8 mouse cellular contexts compared by ENCODE assay signal in genomic region chr11:101226065-101226701, GRCm38 (mm10). TPM values are rescaled to one million over a fixed set of nuclear protein-coding genes. Genes with fewer than 3 reads are reported as not detected.
A peak's percentile ranks its signal among the peaks of the same experiment; 100 is the strongest.
DNase-seq lines count a peak whose midpoint lies in the region; ATAC-seq and TF ChIP-seq lines count a peak whose summit lies in the region.

Ezh1 (minus strand) TSS chr11:101226463.

- H3K4me2 ChIP-seq in kidney, embryonic 14.5 days (replicated peaks; ENCODE audit: low read depth, low read length), result peak within 1 kb of the TSS; percentile 84
- H3K4me2 ChIP-seq in limb, embryonic 14.5 days (replicated peaks; ENCODE audit: low read depth, low read length, severe bottlenecking), result peak within 1 kb of the TSS; percentile 82
- peak within 1 kb of the TSS; percentile 81 for H3K4me2 ChIP-seq in midbrain, embryonic 16.5 days (ENCODE audit: low read length)

- no peak for TF ChIP-seq CTCF in embryonic fibroblast, embryonic 13.5 days (IDR thresholded peaks at IDR 0.05; ENCODE audit: borderline replicate concordance, insufficient read depth, low read length)
- peak; percentile 11; the same call in 1 of the 2 replicates for TF ChIP-seq CTCF in spleen, adult 2 months (IDR thresholded peaks at IDR 0.05; ENCODE audit: extremely low read depth, insufficient read depth, insufficient read length, insufficient replicate concordance)

- TF ChIP-seq POLR2A in embryonic fibroblast, embryonic 13.5 days (IDR thresholded peaks at IDR 0.05; ENCODE audit: low read depth, low read length), result peak; percentile 75
- no peak for TF ChIP-seq POLR2A in limb, embryonic 14.5 days (IDR thresholded peaks at IDR 0.05; ENCODE audit: borderline replicate concordance, extremely low read depth, insufficient read depth, insufficient read length)
- peak; percentile 56 for TF ChIP-seq POLR2A in spleen, adult 2 months (IDR thresholded peaks at IDR 0.05; ENCODE audit: low read depth, low read length)

- H3K9ac ChIP-seq in kidney, embryonic 14.5 days (ENCODE audit: low read depth, low read length), result peak within 1 kb of the TSS; percentile 82
- peak within 1 kb of the TSS; percentile 79 for H3K9ac ChIP-seq in limb, embryonic 14.5 days (ENCODE audit: low read depth, low read length, severe bottlenecking)
- H3K9ac ChIP-seq in midbrain, embryonic 16.5 days (ENCODE audit: low read depth, low read length), result peak within 1 kb of the TSS; percentile 95

- under 1% methylated on average over 54 of the region's 56 CpGs for WGBS in kidney, embryonic 14.5 days
- WGBS in limb, embryonic 14.5 days, result under 1% methylated on average over 45 of the region's 56 CpGs
- 1% methylated on average over 55 of the region's 56 CpGs for WGBS in midbrain, embryonic 16.5 days
- 2% methylated on average over 56 of the region's 56 CpGs for WGBS in spleen, adult 2 months

- H3K4me1 ChIP-seq in embryonic fibroblast, embryonic 13.5 days (ENCODE audit: control insufficient read depth, insufficient read depth, low read length), result peaks cover 2% of the 10 kb centered on the region; the same call in 1 of the 2 replicates
- H3K4me1 ChIP-seq in kidney, embryonic 14.5 days (ENCODE audit: control insufficient read depth, insufficient read depth, low read length), result peaks cover 28% of the 10 kb centered on the region
- H3K4me1 ChIP-seq in limb, embryonic 14.5 days (ENCODE audit: control insufficient read depth, insufficient read depth, low read length), result peaks cover 22% of the 10 kb centered on the region
- peaks cover 5% of the 10 kb centered on the region; the same call in 1 of the 2 replicates for H3K4me1 ChIP-seq in midbrain, embryonic 16.5 days (ENCODE audit: control insufficient read depth, insufficient read depth, low read length)
- H3K4me1 ChIP-seq in spleen, adult 2 months (ENCODE audit: control insufficient read depth, insufficient read depth, insufficient read length), result peaks cover 7% of the 10 kb centered on the region

- peak within 1 kb of the TSS; percentile 49 for H3K4me3 ChIP-seq in embryonic fibroblast, embryonic 13.5 days (ENCODE audit: insufficient read depth, low read length)
- H3K4me3 ChIP-seq in kidney, embryonic 14.5 days (ENCODE audit: low read length), result peak within 1 kb of the TSS; percentile 86
- H3K4me3 ChIP-seq in limb, embryonic 14.5 days (replicated peaks; ENCODE audit: low read length), result peak within 1 kb of the TSS; percentile 91
- peak within 1 kb of the TSS; percentile 84 for H3K4me3 ChIP-seq in midbrain, embryonic 16.5 days (ENCODE audit: low read depth, low read length)
- H3K4me3 ChIP-seq in spleen, adult 2 months (ENCODE audit: extremely low read depth, insufficient read depth, insufficient read length), result peak within 1 kb of the TSS; percentile 95

- no peak within 1 kb of the TSS for H3K27ac ChIP-seq in embryonic fibroblast, embryonic 13.5 days (ENCODE audit: insufficient read depth, low read length)
- H3K27ac ChIP-seq in kidney, embryonic 14.5 days (ENCODE audit: low read depth, low read length), result peak within 1 kb of the TSS; percentile 86
- H3K27ac ChIP-seq in limb, embryonic 14.5 days (replicated peaks; ENCODE audit: low read depth, low read length), result 0 out of 2 replicates have a peak within 1 kb of the TSS, but pooled peaks have one; percentile 52
- H3K27ac ChIP-seq in midbrain, embryonic 16.5 days (ENCODE audit: low read length), result peak within 1 kb of the TSS; percentile 53
- H3K27ac ChIP-seq in spleen, adult 2 months (ENCODE audit: insufficient read depth, low read length), result peak within 1 kb of the TSS; percentile 74

- H3K36me3 ChIP-seq in kidney, embryonic 14.5 days (ENCODE audit: control insufficient read depth, insufficient read depth, low read length), result no peaks in the 10 kb centered on the region
- no peaks in the 10 kb centered on the region for H3K36me3 ChIP-seq in limb, embryonic 14.5 days (ENCODE audit: control insufficient read depth, insufficient read depth, low read length)
- no peaks in the 10 kb centered on the region for H3K36me3 ChIP-seq in midbrain, embryonic 16.5 days (ENCODE audit: control insufficient read depth, insufficient read depth, low read length)
- H3K36me3 ChIP-seq in spleen, adult 2 months (ENCODE audit: control insufficient read depth, insufficient read depth, low read length), result no peaks in the 10 kb centered on the region

- no peaks in the 10 kb centered on the region for H3K9me3 ChIP-seq in kidney, embryonic 14.5 days (ENCODE audit: control insufficient read depth, low read length)
- H3K9me3 ChIP-seq in limb, embryonic 14.5 days (ENCODE audit: control insufficient read depth, low read length), result no peaks in the 10 kb centered on the region
- H3K9me3 ChIP-seq in midbrain, embryonic 16.5 days (replicated peaks; ENCODE audit: control insufficient read depth, low read length, poor library complexity, severe bottlenecking), result no peaks in the 10 kb centered on the region

- peak; percentile 88 for ATAC-seq in kidney, embryonic 14.5 days (ENCODE audit: low FRiP score, low TSS enrichment)
- peak; percentile 93 for ATAC-seq in limb, embryonic 14.5 days (ENCODE audit: low FRiP score, low read depth)
- peak; percentile 94 for ATAC-seq in midbrain, embryonic 16.5 days

- no peaks in the 10 kb centered on the region for H3K27me3 ChIP-seq in kidney, embryonic 14.5 days (ENCODE audit: control insufficient read depth, insufficient read depth, low read length)
- H3K27me3 ChIP-seq in limb, embryonic 14.5 days (ENCODE audit: control insufficient read depth, insufficient read depth, low read length), result no peaks in the 10 kb centered on the region
- peaks cover 7% of the 10 kb centered on the region; the same call in 1 of the 2 replicates for H3K27me3 ChIP-seq in midbrain, embryonic 16.5 days (ENCODE audit: control insufficient read depth, insufficient read depth, low read depth, low read length)
- H3K27me3 ChIP-seq in spleen, adult 2 months (ENCODE audit: control insufficient read depth, insufficient read depth, low read length), result no peaks in the 10 kb centered on the region

- DNase-seq in B cell, adult 2 months, result peak; percentile 97 to 98
- DNase-seq in brain, adult 2 months (ENCODE audit: low read depth, low spot score), result peak; percentile 89
- peak; percentile 92 to 94 for DNase-seq in heart, adult 9 months (ENCODE audit: low spot score in 2 of 2)
- DNase-seq in limb, embryonic 14.5 days (ENCODE audit: low spot score), result peak; percentile 73
- peak; percentile 73 to 88 for DNase-seq in spleen, adult 2 months (ENCODE audit: low read depth in 1 of 2, low spot score in 2 of 2)

RNA-seq across cellular contexts. Expression of gene Ezh1, which starts in this region (rescaled TPM):
- 13.9 and 14.4 TPM in 2 replicates for polyA plus RNA-seq in embryonic fibroblast, embryonic 13.5 days (2011; ENCODE audit: insufficient read length, low read depth, missing spikeins)
- polyA plus RNA-seq in kidney, embryonic 14.5 days (2014; fragmentation: Nextera tagmentation; extraction: Ambion mirVana), result 18.2 and 27.4 TPM in 2 replicates
- 28.3 and 28.4 TPM in 2 replicates for polyA plus RNA-seq in limb, embryonic 14.5 days (2012; rRNA removed)
- polyA plus RNA-seq in limb, embryonic 14.5 days (2014; fragmentation: Nextera tagmentation; extraction: Ambion mirVana), result 14.4 and 17.0 TPM in 2 replicates
- 30.8 and 34.4 TPM in 2 replicates for polyA plus RNA-seq in midbrain, embryonic 16.5 days (2015; fragmentation: Nextera tagmentation; extraction: Ambion mirVana)
- 28.3 and 30.9 TPM in 2 replicates for polyA plus RNA-seq in spleen, adult 2 months (2012; rRNA removed)
